Mouse (Mus musculus): Measurements from ENCODE around the gene Gstp2.

DNA sequence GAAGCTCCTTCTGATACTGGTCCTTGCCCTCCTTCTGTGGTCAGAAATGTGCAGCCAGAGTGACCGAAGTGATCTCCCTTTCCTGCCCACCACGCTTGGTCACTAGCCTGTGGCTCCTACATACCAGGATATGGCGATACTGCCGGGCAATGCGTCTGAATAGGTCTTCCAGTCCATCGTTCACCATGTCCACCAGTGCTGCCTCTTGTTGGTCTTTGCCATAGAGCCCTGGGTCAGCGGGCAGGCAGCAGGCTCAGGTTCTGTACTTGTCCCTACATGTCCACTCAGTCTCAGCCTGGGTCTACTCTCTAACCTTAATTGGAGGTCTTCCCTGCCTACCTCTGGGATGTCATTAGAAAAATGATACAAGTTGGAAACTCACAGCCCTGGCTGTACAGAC, 12.1 kb upstream of the Gstp2 start:
- TF ChIP-seq CTCF (IDR thresholded peaks at IDR 0.05; ENCODE audit: low read depth, low read length) (no peak), POLR2AphosphoS5 (IDR thresholded peaks at IDR 0.05; ENCODE audit: insufficient replicate concordance, low read depth, low read length) (no peak)

Data from G1E (cell line).